Mouse (Mus musculus) left cerebral cortex, postnatal 4 days (tissue): Measurements from ENCODE around the gene Napsa. TPM values are rescaled to one million over a fixed set of nuclear protein-coding genes. Genes with fewer than 3 reads are reported as not detected.

Source experiments
- DNase-seq: peaks from one replicate; pipeline ENCODE4 v3.0.0-alpha.2; 2022
- intact Hi-C: fragments of 180-260 bp; cut with DNase I; formaldehyde crosslinking; loops from one replicate; pipeline ENCODE4 v1.15.1; 2025
- total RNA-seq, 2 experiments: library from RNA; stranded (reverse); gene quantifications; 2 replicates each; pipeline ENCODE4 v1.2.3; 2021

The Napsa gene
- total RNA-seq: under 1 TPM in 1 of 2 experiments, not detected in 1; 0.30 TPM

DNA sequence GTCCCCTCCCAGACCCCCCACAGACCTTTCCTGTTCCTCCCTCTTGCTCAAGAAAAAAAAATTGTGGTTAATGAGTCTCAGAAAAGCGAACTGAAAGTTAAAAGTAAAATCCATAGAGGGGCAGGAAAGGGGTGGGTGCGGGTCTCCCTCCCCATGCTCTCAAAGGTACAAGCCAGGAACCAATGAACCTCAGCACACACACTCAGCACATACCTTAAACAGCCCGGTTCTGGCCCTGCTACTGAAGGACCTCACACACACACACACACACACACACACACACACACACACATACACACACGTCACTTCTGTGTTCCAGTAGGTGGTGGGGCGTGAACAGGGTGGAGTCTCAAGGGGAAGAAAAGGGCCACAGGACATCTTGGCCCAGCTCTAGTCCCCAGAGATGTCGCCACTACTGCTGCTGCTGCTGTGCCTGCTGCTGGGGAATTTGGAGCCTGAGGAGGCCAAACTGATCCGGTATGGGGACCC, at the start of gene Napsa:
Gene Napsa, plus strand, starts transcription at position 168 of the 489 bp plus-strand sequence.
- no peak for DNase-seq
- intact Hi-C loops: no loop called here

DNA sequence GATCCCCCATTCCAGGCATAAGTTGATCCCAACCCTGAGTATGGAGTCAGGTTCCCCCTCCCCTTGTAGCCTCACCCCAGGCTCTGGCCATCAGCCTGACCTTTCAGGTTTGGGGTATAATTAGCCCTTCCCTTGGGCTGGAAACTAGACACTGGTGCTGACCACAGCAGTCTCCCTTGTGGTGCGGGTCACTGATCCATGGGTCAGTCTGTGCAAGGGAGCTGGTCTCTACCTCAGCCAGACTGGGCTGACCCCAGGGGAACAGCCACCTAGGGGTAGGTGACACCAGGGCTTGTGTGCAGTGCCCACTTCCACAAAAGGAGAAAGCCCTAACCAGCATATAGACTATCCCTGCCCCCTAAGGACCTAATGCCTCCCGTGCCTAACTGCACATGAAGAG, 49.1 kb upstream of the Napsa start:
- intact Hi-C loops: no loop called here
- DNase-seq: no peak

- intact Hi-C loops: no loop called here
These were observed 47.7 kb upstream of the Napsa start, which contains the start of gene Mybpc2 for GRCm38 (mm10) chr7:44524502-44524901. TSS of gene Mybpc2 (minus strand) at chr7:44524656.

DNA sequence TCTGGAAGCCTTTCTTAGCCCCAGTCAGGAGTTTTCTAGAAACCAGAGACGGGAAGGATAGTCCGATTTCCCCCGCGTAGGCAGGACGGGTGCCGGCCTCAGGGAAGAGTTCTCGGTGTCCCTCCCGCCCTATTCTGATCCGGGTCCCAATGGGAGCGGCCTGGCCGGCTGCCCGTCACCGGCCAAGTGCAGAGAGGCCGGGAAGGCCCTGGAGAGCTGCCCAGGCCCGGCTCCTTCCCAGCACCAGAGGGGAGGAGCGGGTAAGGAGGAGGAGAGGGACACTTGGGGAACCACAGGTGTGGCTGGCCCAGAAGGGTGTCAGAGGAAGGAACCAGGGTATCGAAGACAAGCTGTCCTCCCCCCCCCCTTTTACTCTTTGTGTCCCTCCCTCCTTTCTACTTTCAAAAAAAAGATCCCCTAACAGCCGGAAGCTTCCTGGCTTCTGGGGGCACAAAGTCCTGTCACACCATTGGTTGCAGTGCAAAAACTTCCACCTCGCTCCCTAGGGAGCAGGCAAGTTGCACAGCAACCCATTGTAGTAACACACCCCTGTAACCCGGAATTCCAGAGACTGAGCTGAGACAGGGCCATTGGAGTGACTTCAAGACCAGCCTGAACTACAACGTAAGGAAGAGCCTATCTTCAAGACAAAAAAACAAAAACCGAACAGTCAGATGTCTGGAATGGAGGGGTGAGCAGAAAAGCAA, 46.9 kb upstream of the Napsa start:
- intact Hi-C loops: no loop called here
- DNase-seq: peak; percentile 86

More at GRCm38 (mm10) chr7:44524502-44524901, 47.7 kb upstream of the Napsa start, which contains the start of gene Mybpc2:
- no peak for DNase-seq

GRCm38 (mm10) chr7:44526414-44527154, 45.6 kb upstream of the Napsa start:
- intact Hi-C loops: no loop called here

GRCm38 (mm10) chr7:44527483-44528398, 44.4 kb upstream of the Napsa start:
- intact Hi-C loops: no loop called here
- peak; percentile 85 for DNase-seq

More at GRCm38 (mm10) chr7:44526414-44527154, 45.6 kb upstream of the Napsa start:
- DNase-seq: no peak

DNA sequence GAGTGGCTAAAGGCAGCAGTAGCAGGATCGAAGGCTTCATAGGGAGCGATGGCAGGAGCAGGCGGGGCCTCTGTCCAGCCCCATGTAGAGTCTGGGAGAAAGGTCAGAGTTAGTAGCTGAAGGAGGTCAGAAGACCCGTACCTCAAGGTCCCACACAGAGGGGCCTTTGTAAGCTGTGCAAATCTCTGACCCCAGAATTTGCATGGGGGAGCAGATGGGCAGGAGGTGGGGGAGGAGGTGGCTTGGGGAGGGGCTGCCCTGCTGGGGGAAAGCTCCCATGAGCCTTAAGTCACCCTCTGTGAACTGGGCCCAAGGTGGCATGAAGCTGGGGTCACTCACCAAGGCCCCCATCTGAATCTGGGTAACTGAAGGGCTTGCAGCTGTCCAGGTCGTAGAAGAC, 42.7 kb upstream of the Napsa start:
- no peak for DNase-seq
- intact Hi-C loops: no loop called here

DNA sequence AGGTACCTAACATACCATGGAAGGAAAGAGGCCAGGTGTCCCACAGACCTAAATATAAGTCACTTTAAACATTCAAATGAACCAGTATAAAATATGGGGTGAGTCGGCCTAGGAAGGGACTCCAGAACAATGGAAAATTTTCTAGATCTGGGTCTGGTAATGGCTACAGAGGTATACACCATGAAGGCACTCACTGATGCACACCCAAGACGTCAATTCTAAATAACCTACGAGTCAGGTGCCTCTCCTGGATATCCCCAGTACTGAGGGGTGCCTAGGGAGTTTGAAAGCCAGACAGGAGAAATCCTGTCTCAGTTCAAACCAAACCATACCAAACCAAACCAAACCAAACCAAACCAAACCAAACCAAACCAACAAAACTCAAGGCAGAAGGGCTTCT, 41.7 kb upstream of the Napsa start:
- intact Hi-C loops: no loop called here

GRCm38 (mm10) chr7:44531207-44531606, 41.0 kb upstream of the Napsa start:
- intact Hi-C loops: no loop called here
- DNase-seq: no peak

More for the DNA sequence above, 41.7 kb upstream of the Napsa start:
- no peak for DNase-seq

DNA sequence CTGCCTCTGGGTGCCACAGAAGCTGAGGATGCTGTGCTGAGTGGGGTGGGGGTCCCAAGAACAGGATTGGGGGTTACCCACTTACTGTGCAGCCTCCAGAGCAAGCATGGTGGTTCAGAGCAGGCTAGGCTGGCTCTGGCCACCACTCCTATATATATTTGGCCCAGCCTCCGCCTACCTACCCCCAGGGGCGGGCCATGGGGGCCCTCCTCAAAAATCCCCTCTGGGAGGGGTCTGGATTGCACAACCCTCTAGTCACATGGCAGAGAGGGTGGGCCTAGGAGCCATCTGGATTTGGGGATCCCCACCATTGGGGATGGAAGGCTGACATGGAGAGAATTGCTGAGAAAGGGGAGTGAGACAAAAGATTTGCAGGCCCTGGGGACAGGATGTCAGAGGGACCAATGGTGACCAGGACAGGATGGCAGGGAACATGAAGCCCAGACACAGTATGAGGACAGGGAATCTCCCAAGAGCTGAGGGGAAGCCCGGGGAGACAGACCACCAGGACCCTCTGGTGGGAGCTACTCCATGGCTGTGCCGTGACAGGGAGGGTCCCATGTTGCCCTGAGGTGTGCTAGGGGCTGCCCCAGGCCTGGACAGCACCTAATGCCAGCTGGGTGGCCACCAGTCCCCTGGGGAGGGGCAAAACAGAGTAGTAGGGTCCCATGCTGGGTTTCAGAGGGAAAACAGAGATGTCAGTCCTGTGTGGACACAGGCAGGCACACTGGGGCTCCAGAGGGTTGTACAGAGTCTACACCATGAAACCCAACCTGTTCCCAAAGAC, 40.0 kb upstream of the Napsa start, which contains the start of gene Spib:
Gene Spib, minus strand, starts transcription at position 126 of the 787 bp plus-strand sequence.
- DNase-seq: no peak
- intact Hi-C loops: no loop called here

GRCm38 (mm10) chr7:44532918-44533745, 39.0 kb upstream of the Napsa start:
- intact Hi-C loops: no loop called here
- DNase-seq: no peak

- intact Hi-C loops: no loop called here
- no peak for DNase-seq
These were observed 38.5 kb upstream of the Napsa start for GRCm38 (mm10) chr7:44533746-44534045.

GRCm38 (mm10) chr7:44534242-44534641, 37.9 kb upstream of the Napsa start:
- intact Hi-C loops: no loop called here
- DNase-seq: no peak

DNA sequence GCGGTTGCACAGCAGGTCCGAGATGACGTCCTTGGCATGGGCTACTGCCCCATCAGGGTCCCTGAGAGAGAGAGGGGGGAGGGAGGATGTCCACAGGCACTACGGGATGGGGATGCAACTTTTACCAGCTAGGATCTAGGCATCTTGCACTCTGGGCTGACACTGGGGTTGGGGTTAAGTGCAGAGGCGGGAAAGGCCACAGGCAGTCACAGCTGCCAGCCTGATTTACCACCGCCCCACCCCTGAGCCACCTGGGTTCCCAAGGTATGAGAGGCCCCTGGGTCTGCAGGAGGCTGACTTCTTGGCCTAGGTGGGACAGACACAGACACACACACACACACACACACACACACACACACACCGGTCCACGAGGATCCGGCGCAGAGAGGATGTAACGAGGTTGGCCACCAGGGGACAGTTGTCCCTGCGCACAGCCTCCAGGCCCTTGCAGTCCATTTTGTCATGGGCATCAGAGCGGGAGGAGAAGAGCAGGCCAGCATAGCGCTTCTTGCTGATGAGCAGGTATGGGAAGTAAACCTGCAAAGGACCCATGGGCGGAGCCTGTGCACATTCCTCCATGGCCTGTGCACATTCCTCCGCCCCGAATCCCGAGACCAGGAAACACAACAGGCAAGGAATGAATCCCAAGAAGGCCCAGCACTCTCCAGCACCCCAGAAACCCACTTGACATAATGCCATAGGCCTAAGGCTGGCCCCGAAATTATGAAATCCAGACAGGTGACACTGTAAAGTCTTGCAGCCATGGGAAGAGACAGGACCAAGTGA, 37.3 kb upstream of the Napsa start:
- intact Hi-C loops: no loop called here

GRCm38 (mm10) chr7:44535657-44536589, 36.3 kb upstream of the Napsa start:
- intact Hi-C loops: no loop called here
- no peak for DNase-seq

More for the DNA sequence above, 37.3 kb upstream of the Napsa start:
- no peak for DNase-seq

- intact Hi-C loops: no loop called here
- DNase-seq: peak; percentile 56
These were observed 35.6 kb upstream of the Napsa start for GRCm38 (mm10) chr7:44536590-44536968.

DNA sequence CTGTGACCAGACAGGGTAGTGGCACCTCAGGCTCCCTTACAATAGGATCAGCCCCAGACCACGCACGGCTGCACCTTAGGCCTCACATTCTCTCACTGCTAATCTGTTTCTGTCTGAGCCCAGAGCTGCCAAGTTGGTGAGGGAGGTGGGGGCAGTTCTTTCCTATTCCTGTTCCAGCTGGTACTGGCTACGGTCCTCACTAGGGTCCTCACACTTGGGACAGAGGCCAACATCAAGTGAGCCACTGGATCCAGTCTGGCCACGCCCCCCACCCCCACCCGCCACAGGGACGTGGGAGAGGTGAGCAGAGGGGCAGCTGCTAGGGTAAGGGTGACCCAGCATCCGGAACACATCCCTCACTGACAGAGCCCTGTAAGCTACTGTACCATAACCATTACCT, 35.2 kb upstream of the Napsa start:
- intact Hi-C loops: no loop called here
- no peak for DNase-seq
